Mouse (Mus musculus): ENCODE results near the gene Ankrd60.

The Ankrd60 gene

GRCm38 (mm10) chr2:173535886-173536285 lies 42.3 kb downstream of the Ankrd60 start:
- in situ Hi-C loops (cut with MboI; ENCODE audit: unreplicated experiment in 2 of 2), result loop anchor here (5.0 to 10.0 kb wide), 3 partner anchors 74 to 1141 kb away; partner anchors contain the start of gene Cass4 (in 1 of the 2)

DNA sequence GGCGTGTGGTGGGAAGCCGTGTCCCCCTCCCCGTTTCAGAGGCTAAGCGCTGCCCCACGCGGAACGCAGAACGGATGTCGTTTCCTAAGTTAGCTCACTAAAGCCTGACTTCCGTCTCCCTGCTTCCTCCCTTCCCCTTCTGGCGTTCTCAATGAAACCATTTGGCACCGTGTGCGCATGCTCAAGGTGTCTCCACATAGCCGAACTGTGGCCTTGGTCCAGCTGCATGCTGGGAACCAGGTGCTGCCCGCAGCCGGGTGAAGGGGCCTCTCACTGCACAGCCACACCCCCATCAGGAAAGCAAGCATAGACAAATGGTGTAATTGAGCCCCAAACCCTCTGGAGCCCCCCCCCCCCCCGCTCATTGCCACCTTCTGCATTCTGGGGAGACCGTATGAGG lies 42.8 kb downstream of the Ankrd60 start:
- in situ Hi-C loops (cut with MboI; ENCODE audit: unreplicated experiment in 2 of 2), result loop anchor here (5.0 to 10.0 kb wide), 3 partner anchors 73 to 1141 kb away; partner anchors contain the start of gene Cass4 (in 1 of the 2)

DNA sequence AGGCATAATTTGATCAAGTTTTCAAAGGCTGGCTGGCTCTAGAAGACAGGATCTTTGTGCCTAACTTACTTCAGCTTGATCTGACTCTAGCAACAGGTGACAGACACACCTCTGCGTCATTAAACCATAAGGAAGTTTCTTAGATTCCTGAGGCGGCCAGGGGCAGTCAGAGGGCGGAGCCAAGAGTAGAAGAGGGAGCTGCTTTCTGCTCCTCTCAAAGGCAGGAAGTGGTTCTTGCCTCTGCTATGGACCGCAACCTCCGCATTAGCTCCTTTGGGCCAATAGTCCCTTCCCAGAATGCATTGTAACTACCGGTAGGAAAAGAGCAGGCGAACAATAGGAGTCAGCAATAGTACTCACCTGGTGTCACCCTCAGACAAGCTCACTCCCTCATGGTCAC lies 43.6 kb downstream of the Ankrd60 start:
- in situ Hi-C loops (cut with MboI; ENCODE audit: unreplicated experiment in 2 of 2), result loop anchor here in 1 of 2 experiments (10.0 kb wide), 1 partner anchor 1140 kb away; the partner anchor contains the start of gene Cass4

DNA sequence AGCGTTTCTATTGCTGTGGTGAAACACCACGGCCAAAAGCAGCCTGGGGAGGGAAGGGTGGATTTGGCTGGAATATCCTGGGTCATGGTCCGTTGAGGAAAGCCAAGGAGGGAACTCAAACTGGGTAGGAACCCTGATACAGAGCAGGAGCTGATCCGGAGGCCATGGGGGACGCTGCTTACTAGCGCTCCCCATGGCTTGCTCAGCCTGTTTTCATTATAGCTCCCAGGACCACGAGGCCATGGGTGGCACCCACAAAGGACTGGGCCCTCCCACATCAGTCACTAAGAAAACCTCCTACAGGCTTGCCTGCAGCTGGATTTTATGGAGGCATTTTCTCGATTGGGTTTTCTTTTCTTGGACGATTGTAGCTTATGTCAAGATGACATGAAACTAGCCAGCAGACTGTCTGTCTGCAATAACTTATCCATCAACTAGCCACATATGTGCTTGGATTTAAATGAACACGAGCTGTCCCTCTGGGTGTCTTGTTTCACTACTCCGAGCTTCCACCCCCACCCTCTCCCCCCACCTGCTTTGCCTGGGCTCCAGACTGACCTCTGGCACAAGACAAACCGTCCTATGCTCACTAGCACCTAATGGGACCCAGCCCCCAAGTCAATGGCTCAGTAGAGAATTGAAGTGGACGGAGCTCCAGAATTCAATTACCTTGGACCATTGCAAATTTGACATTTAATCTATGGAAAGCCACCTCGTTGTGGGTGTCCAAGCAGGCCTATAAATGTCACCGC lies 45.3 kb downstream of the Ankrd60 start:
- in situ Hi-C loops (cut with MboI; ENCODE audit: unreplicated experiment in 2 of 2), result loop anchor here in 1 of 2 experiments (10.0 kb wide), 1 partner anchor 1138 kb away; the partner anchor contains the start of gene Cass4

DNA sequence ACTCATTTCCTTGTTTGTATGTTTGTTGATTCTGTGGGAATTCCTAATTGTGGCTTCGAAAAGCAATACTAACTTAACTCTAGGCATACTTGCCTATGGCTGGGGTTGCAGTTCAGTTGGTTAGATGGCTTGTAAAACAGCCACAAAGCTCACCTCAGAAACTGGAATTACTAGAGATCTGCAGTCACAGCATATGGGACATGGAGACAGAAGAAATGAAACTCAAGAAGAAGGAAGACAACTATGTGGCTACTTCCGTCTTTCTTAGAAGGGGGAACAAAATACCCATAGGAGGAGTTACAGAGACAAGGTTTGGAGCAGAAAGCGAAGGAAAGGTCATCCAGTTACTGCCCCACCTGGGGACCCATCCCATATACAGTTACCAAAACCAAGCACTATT lies 49.7 kb downstream of the Ankrd60 start:
- in situ Hi-C loops (cut with MboI; ENCODE audit: unreplicated experiment in 2 of 2), result no loop called here

- in situ Hi-C loops (cut with MboI; ENCODE audit: unreplicated experiment in 2 of 2), result no loop called here
These were observed 55.8 kb downstream of the Ankrd60 start, which contains the start of gene 1700021F07Rik for GRCm38 (mm10) chr2:173522376-173522775. TSS of gene 1700021F07Rik (plus strand) at chr2:173522586.
